Mouse (Mus musculus) forebrain, embryonic 13.5 days (tissue): Measurements from ENCODE around the gene Hoxd10. TPM values are rescaled to one million over a fixed set of nuclear protein-coding genes. Genes with fewer than 3 reads are reported as not detected.
A peak's percentile ranks its signal among the peaks of the same experiment; 100 is the strongest.

ENCODE experiments used
- ATAC-seq: fragments of 200-750 bp; cut with Nextera tagmentation; 2 replicates; pipeline ENCODE4 v1.8.0; 2017
- H3K27ac ChIP-seq: fragments of 300-500 bp; sonication (generic); 2 replicates; pipeline ENCODE4 v1.5.1; 2015; ENCODE audit warnings: inconsistent platforms, mild to moderate bottlenecking, moderate library complexity
- H3K27me3 ChIP-seq: fragments of 300-500 bp; sonication (generic); 2 replicates; pipeline ENCODE4 v1.6.1; 2015; ENCODE audit warnings: mild to moderate bottlenecking, inconsistent platforms
- H3K36me3 ChIP-seq: fragments of 300-500 bp; sonication (generic); 2 replicates; pipeline ENCODE4 v1.6.1; 2015; ENCODE audit warnings: mild to moderate bottlenecking, inconsistent platforms; ENCODE audit not compliant: poor library complexity, severe bottlenecking
- H3K4me1 ChIP-seq: fragments of 300-500 bp; sonication (generic); 2 replicates; pipeline ENCODE4 v1.6.1; 2015; ENCODE audit warnings: inconsistent platforms
- H3K4me2 ChIP-seq: fragments of 300-500 bp; sonication (generic); 2 replicates; pipeline ENCODE4 v1.6.1; 2015; ENCODE audit warnings: inconsistent platforms, mild to moderate bottlenecking, moderate library complexity
- H3K4me3 ChIP-seq: fragments of 300-500 bp; sonication (generic); 2 replicates; pipeline ENCODE4 v1.5.1; 2015; ENCODE audit warnings: mild to moderate bottlenecking, inconsistent platforms
- H3K9ac ChIP-seq: fragments of 300-500 bp; sonication (generic); 2 replicates; pipeline ENCODE4 v1.6.1; 2015; ENCODE audit warnings: mild to moderate bottlenecking, inconsistent platforms
- H3K9me3 ChIP-seq: fragments of 300-500 bp; sonication (generic); replicated peaks from 2 replicates; pipeline ENCODE4 v1.6.1; 2016; ENCODE audit warnings: inconsistent platforms
- WGBS: fragments of 180-500 bp; shearing (Covaris S2); methylation state at CpG from one replicate; pipeline ENCODE4 v1.1.7; 2015; 5-methylcytosine and 5-hydroxymethylcytosine counted together
- polyA plus RNA-seq: library from polyadenylated mRNA; unstranded; fragments of >200 nt; fragmentation: Nextera tagmentation; extraction: Ambion mirVana; gene quantifications from 2 replicates; pipeline ENCODE4 v1.2.1, GENCODE M21; 2015

Gene Hoxd10
- polyA plus RNA-seq, 1 experiment from 2014 or later = not detected

- WGBS = 4% methylated on average over 7 of the region's 7 CpGs
Measured at GRCm38 (mm10) chr2:74695813-74696430, 4.2 kb downstream of the Hoxd10 start.

GRCm38 (mm10) chr2:74696442-74697335, 5.0 kb downstream of the Hoxd10 start:
- Histone ChIP-seq H3K4me2 (no peak overlapping the region), H3K9me3 (no peaks in the 10 kb centered on the region), H3K9ac (no peak overlapping the region), H3K4me1 (peaks cover 12% of the 10 kb centered on the region), H3K27ac (no peak overlapping the region), H3K36me3 (no peaks in the 10 kb centered on the region), H3K27me3 (peaks cover 100% of the 10 kb centered on the region), H3K4me3 (no peak overlapping the region)
- WGBS = 2% methylated on average over 34 of the region's 34 CpGs
- no peak for ATAC-seq

More at GRCm38 (mm10) chr2:74695813-74696430, 4.2 kb downstream of the Hoxd10 start:
- H3K4me1 ChIP-seq = peaks cover 15% of the 10 kb centered on the region
- H3K36me3 ChIP-seq = no peaks in the 10 kb centered on the region
- no peak overlapping the region for H3K4me2 ChIP-seq
- ATAC-seq = no peak
- no peak overlapping the region for H3K9ac ChIP-seq
- H3K9me3 ChIP-seq = no peaks in the 10 kb centered on the region
- no peak overlapping the region for H3K4me3 ChIP-seq
- H3K27me3 ChIP-seq = peaks cover 100% of the 10 kb centered on the region
- H3K27ac ChIP-seq = no peak overlapping the region

- Histone ChIP-seq H3K4me1 (peaks cover 12% of the 10 kb centered on the region), H3K36me3 (no peaks in the 10 kb centered on the region), H3K4me3 (peak within 1 kb of the TSS; percentile 33), H3K9me3 (no peaks in the 10 kb centered on the region), H3K27me3 (peaks cover 99% of the 10 kb centered on the region), H3K27ac (no peak within 1 kb of the TSS), H3K9ac (no peak within 1 kb of the TSS), H3K4me2 (peak within 1 kb of the TSS; percentile 56)
- peak; percentile 70 for ATAC-seq
- under 1% methylated on average over 43 of the region's 43 CpGs for WGBS
Measured at GRCm38 (mm10) chr2:74697567-74698121, 5.9 kb downstream of the Hoxd10 start, which contains the start of gene Hoxd9. TSS of gene Hoxd9 (plus strand) at chr2:74697727.

GRCm38 (mm10) chr2:74698201-74699052, 6.7 kb downstream of the Hoxd10 start:
- WGBS = under 1% methylated on average over 81 of the region's 86 CpGs
- Histone ChIP-seq H3K27me3 (peaks cover 99% of the 10 kb centered on the region), H3K4me1 (peaks cover 12% of the 10 kb centered on the region), H3K4me2 (peak overlapping the region; percentile 56), H3K4me3 (peak overlapping the region; percentile 33), H3K27ac (no peak overlapping the region), H3K36me3 (no peaks in the 10 kb centered on the region), H3K9me3 (no peaks in the 10 kb centered on the region), H3K9ac (no peak overlapping the region)
- ATAC-seq = peak; percentile 62; the same call in 1 of the 2 replicates

GRCm38 (mm10) chr2:74699053-74699430, 7.3 kb downstream of the Hoxd10 start:
- Histone ChIP-seq H3K36me3 (no peaks in the 10 kb centered on the region), H3K4me1 (peaks cover 12% of the 10 kb centered on the region), H3K4me3 (no peak overlapping the region), H3K27ac (no peak overlapping the region), H3K9ac (no peak overlapping the region), H3K4me2 (no peak overlapping the region), H3K27me3 (peaks cover 99% of the 10 kb centered on the region), H3K9me3 (no peaks in the 10 kb centered on the region)
- ATAC-seq = no peak
- WGBS = under 1% methylated on average over 17 of the region's 17 CpGs

GRCm38 (mm10) chr2:74699664-74700545, 8.2 kb downstream of the Hoxd10 start:
- peaks cover 16% of the 10 kb centered on the region for H3K4me1 ChIP-seq
- no peak for ATAC-seq
- WGBS = 1% methylated on average over 23 of the region's 23 CpGs

GRCm38 (mm10) chr2:74700546-74701112, 8.9 kb downstream of the Hoxd10 start:
- H3K4me2 ChIP-seq = no peak overlapping the region
- H3K4me3 ChIP-seq = no peak overlapping the region

More at GRCm38 (mm10) chr2:74699664-74700545, 8.2 kb downstream of the Hoxd10 start:
- Histone ChIP-seq H3K4me3 (no peak overlapping the region), H3K27me3 (peaks cover 99% of the 10 kb centered on the region), H3K36me3 (no peaks in the 10 kb centered on the region), H3K9me3 (no peaks in the 10 kb centered on the region), H3K27ac (no peak overlapping the region), H3K4me2 (no peak overlapping the region), H3K9ac (no peak overlapping the region)

GRCm38 (mm10) chr2:74701949-74702819, 10.5 kb downstream of the Hoxd10 start:
- no peak for ATAC-seq
- Histone ChIP-seq H3K27ac (no peak overlapping the region), H3K4me3 (no peak overlapping the region), H3K36me3 (no peaks in the 10 kb centered on the region), H3K9me3 (no peaks in the 10 kb centered on the region), H3K27me3 (peaks cover 98% of the 10 kb centered on the region), H3K4me1 (peaks cover 26% of the 10 kb centered on the region), H3K4me2 (no peak overlapping the region), H3K9ac (no peak overlapping the region)
- WGBS = 11% methylated on average over 17 of the region's 17 CpGs

More at GRCm38 (mm10) chr2:74700546-74701112, 8.9 kb downstream of the Hoxd10 start:
- Histone ChIP-seq H3K27ac (no peak overlapping the region), H3K27me3 (peaks cover 99% of the 10 kb centered on the region), H3K4me1 (peaks cover 24% of the 10 kb centered on the region), H3K36me3 (no peaks in the 10 kb centered on the region), H3K9me3 (no peaks in the 10 kb centered on the region), H3K9ac (no peak overlapping the region)
- ATAC-seq = no peak
- under 1% methylated on average over 22 of the region's 22 CpGs for WGBS

GRCm38 (mm10) chr2:74702820-74703219, 11.1 kb downstream of the Hoxd10 start:
- H3K9ac ChIP-seq = no peak overlapping the region
- 9% methylated on average over 6 of the region's 6 CpGs for WGBS
- H3K27ac ChIP-seq = no peak overlapping the region
- H3K27me3 ChIP-seq = peaks cover 98% of the 10 kb centered on the region
- H3K4me2 ChIP-seq = no peak overlapping the region
- no peak for ATAC-seq
- H3K9me3 ChIP-seq = no peaks in the 10 kb centered on the region
- H3K4me1 ChIP-seq = peaks cover 21% of the 10 kb centered on the region
- no peak overlapping the region for H3K4me3 ChIP-seq
- no peaks in the 10 kb centered on the region for H3K36me3 ChIP-seq

- H3K27me3 ChIP-seq = peaks cover 98% of the 10 kb centered on the region
- no peak overlapping the region for H3K4me3 ChIP-seq
- H3K9ac ChIP-seq = no peak overlapping the region
- ATAC-seq = no peak
- H3K36me3 ChIP-seq = no peaks in the 10 kb centered on the region
- H3K9me3 ChIP-seq = no peaks in the 10 kb centered on the region
- peaks cover 16% of the 10 kb centered on the region for H3K4me1 ChIP-seq
- no peak overlapping the region for H3K27ac ChIP-seq
- WGBS = 2% methylated on average over 10 of the region's 10 CpGs
- no peak overlapping the region for H3K4me2 ChIP-seq
Measured at GRCm38 (mm10) chr2:74703317-74703716, 11.6 kb downstream of the Hoxd10 start.
